Mouse (Mus musculus) heart, postnatal 0 days (tissue): ENCODE measurements around the gene Cdh15.

ENCODE experiments used
- CTCF ChIP-seq: IDR thresholded peaks from 2 replicates; pipeline ENCODE4 v1.5.1; 2016; ENCODE audit warnings: antibody characterized with exemption, control low read depth, low read depth
- EP300 ChIP-seq: IDR thresholded peaks from 2 replicates; pipeline ENCODE4 v1.6.1; 2016; ENCODE audit warnings: antibody characterized with exemption, low read depth

DNA sequence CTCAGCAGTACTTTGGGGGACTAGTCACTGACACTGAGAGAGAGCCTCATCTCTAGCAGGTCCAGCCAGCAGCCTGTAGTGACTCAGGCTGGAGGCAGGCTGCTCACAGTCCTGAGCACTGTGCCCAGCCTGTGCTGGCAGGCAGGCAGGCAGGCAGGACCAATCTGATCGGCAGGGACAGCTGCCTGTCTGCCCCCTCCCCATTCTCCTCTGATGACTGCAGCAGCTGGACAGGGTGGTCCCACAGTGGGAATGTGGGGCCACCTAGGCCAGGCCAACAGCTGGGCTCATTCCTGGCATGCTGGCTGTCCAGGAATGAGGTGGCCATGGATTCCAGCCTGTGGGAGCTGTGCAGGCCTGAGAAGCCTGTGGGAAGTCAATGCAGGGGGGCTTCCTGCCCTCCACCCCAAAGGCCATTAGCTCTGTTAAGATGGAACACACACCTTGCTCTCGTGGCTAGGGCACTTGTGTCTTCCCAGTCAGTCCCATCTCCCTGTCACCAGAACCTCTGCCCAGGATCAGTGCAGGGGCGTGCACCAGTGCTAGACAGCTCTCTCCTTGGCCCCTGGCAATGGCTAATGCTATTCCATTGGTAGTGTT, 3.0 kb downstream of the Cdh15 start:
- TF ChIP-seq CTCF (no peak), EP300 (no peak)
